Mouse (Mus musculus) frontal cortex, adult 2 months (tissue): ENCODE measurements around the gene Cyb5b. TPM values are rescaled to one million over a fixed set of nuclear protein-coding genes. Genes with fewer than 3 reads are reported as not detected.
"Not testable (repeated sequence)": the region's sequence is repeated elsewhere in the genome, so short reads cannot be mapped to it uniquely, and the experiment has no call there.

ENCODE experiments used
- DNase-seq, 2 experiments: peaks; one replicate each; pipeline ENCODE4 v3.0.0; 2022; ENCODE audit warnings: low spot score in 1 of 2; ENCODE audit errors: extremely low spot score in 1 of 2
- polyA plus RNA-seq: library from polyadenylated mRNA; depleted of rRNA; stranded (reverse); fragments of >200 nt; gene quantifications from 2 replicates; pipeline ENCODE4 v1.2.3, GENCODE M21; 2012

Gene Cyb5b
- polyA plus RNA-seq, 1 experiment, result 108 TPM

DNA sequence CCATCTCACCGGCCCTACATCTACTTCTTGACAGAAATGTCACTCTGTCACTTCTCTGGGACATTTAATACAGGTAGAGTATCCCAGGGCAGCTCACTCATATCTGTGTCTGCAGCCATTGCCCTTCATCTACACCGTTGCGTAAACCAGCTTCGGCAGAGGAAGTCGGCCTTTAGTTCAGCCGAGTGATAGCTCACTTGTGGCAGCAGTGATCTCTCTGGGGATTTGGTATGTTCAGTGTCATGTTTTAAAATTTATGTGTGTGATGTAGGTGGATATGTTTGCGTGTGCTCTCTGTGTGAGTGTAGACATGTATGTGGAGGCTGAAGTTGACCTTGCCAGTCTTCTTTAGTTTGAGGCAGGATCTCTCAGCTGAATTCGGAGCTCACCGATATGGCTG lies 15.3 kb downstream of the Cyb5b start:
- no peak for DNase-seq

DNA sequence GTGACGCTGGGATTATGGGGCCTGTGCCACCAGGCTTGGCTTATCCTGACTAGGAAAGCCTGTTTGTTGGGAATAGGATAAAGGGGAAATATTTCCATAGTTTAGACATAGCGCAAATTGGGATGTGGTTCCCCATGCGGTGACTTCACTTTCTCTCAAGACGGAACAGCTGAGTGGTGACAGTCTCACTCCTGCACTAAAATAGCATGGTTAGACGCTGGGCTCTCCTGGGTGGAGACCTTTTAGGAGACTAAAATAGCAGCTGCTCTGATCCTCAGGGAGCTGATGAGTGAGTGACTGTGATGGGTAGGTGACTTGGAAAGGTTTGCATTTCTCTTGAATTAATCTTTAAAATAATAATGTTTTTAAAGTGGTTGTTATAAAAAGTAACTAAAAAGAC lies 17.4 kb downstream of the Cyb5b start:
- DNase-seq, result no peak

DNA sequence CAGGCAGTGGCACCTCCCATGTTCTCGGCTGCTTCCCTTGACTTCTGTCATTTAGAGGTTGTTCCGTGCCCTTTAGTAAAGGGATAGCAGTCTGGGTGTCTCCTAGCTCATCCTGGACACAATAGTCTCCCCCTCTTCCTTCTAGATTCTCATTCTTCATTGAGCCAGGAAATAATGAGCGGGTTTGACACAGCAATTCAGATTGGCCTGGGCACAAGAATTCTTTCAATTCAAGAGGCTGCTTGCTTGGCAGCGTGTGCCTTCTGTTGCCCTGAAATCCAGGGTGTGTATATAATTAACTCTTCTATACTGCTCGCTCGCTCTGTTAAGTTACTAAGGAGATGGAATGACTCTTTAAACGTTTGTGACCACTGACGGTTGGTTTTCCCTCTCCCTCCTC lies 21.7 kb downstream of the Cyb5b start:
- no peak for DNase-seq

DNA sequence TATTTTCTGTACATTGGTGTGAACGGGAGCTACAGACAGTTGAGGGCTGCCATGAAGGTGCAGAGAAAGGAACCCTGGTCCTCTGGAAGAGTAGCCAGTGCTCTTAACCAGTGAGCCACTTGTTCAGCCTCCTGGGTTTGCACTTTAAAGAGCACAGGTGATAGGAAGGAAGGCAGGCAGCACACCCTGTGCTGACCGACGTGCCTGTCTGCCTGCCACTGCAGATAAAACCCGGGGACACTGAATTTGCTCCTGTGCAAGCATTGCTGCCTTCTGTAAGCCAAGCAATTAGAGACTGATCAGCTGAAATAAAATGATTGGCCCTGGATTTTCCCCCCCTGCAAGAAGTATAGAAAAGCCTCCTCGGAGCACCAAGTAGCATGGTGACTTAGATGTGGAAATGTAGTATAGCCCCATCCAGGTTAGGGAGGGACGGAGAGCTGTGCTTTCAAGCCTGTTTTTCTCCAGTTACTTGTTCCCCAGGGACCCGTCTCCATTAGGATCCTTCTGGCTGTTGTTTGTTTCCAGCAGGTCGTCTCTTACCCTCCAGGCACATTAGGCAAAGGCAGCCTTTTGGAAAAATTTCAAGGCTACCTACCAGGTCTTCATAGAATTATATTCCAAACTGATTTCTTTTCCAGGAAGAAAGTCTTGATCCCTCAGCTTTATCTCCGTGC lies 22.7 kb downstream of the Cyb5b start:
- no peak for DNase-seq

DNA sequence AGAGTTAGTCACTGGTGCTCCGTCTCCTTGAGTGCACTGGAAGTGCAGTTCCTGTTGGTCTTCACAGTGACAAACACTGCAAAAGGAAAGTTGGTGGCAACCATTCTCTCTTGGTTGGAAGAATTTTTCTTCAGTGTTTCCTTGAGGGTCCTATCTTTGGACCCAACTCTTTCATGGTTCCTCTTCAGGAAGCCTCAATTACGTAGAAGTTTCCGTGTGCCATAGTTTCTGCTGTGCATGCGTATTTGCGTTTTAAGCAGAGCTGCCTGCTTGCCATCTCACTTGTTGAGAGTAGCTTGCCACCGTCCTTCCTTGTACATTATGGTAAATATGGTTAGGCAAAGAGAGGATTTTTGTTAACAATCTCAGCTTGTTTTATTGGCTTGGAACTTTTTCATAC lies 30.7 kb downstream of the Cyb5b start:
- no peak for DNase-seq

DNA sequence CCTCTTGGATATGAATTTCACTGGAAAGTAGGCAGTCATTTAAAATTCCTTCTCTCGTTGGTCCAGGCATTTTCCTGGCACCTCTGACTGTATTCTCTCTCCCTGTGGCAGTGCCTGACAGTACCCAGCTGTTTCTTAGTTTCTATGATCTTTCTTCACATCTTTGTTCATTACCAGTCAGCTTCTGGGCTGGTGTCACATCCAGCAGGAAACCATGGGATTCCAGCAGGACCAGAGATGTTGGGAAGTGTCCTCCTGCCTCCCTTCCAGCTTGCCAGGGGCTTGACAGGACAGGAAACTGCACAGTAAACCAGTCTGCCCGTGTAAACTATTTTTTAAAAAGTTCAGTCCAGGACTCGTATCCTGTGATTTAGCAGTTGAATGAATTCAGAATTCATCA lies 34.6 kb downstream of the Cyb5b start:
- no peak for DNase-seq

DNA sequence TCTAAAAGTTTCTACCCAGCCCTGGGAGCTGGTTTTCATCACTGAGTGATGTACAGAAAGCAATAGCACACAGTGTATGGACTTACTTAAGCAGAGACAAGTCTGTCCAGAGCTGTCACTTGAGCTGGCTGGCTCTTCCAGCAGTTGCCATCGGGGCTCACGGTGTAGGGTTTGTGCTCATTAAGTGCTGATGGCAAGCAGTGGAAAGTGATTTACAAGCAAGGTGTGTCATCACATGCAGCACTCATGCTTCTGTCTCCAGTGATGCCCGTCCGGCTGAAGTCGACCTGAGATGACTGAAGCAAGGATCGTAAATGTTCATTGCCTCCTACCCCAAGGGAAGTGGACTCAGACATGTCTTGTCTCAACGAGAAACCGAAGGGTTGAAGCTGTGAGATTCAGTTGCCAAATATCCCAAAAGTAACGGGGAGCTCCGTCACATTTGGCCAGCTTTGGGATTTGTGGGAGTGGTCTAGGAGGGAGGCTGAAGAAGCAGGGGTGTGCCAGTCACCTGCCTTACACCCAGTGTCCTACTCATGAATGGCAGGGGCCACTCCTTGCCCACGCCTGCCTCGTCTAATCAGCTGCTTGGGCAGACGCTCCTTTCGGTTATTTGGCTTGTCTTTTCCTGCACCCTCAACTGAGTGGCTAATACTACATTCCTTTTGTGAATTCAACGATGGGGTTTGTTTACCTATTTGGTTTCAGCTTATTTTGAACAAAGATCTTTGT lies 36.4 kb downstream of the Cyb5b start:
- DNase-seq, result no peak

DNA sequence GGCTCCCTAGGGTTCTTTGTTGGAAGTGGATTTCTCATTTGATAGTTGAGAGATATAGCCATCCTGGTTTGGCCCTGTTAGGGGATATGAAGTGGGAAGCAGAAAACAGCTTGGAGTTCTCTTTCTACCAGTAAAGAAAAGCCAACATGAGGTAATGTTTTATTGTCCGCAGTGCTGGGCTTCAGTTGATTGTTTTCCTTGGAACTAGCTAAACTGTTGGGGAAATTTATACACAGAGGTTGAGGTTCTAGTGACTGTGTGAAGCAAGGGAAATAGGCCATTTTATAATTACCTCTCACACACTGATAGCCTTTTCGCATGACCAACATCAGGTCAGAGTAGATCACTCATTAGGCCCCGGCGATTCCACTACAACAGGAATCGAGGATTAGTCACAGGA lies 37.2 kb downstream of the Cyb5b start:
- DNase-seq, result no peak

DNA sequence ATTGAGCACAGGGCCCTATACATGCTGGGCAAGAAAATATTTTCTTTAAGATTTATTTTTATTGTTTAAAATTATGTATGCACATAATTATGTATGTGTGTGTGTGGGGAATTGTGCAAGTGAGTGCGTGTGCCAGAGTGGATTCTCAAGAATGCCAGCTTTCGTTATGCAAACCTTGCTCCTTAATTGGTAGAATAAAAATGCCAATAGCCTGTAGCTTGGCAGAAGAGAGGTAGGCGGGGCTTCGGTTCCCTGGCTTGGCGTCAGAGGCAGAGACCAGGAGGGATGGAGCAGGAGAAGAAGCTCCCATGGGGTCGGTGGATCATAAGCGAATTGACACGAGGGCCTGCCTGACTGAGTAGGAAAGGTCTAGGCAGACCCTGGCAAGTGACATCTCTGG lies 42.2 kb downstream of the Cyb5b start:
- DNase-seq, result no peak

DNA sequence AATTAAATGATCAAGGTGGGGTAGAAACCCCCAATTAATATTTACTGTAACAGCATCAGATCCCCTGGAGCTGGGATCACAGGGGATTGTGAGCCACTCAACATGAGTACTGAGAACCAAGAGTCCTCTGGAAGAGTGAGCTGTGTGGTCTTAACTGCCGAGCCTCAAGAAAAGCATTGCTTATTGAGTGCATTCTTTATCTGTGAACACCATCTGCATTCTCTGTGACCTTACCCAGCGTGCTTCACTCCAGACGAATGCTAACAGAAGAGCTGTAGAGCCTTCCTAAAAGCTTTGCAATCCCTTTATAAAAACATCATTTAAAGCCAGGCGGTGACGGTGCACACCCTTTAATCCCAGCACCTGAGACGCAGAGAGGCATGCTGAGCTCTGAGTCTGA lies 42.9 kb downstream of the Cyb5b start:
- no peak for DNase-seq

DNA sequence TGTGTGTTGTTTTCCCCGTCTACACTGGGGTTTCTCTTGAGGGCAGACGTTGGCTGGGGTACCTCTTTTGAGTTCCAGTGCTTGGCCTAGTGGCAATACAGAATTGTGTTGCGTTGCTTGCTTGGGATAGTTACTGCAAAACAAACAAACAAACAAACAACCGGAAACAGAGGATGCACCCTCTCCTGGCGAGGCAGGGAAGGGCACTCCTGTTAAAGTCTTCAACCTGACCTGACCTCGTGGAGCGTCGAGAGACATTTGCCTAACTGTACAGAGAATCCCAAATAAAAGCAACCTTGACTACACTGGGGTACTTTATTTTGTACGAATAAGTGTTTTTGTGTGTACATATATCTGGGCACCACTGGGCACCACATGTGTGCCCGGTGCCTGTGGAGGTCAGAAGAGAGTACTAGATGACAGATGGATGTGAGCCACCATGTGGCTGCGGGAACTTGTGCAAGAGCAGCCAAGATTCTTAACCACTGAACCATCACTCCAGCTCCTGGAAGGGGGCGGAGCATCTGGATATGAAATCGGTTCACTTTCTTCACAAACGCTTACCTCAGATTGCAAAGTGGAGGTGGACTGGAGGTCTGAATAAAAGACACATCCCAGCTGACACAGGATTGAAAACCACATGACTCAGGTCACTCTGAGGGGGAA lies 44.5 kb downstream of the Cyb5b start:
- DNase-seq, result no peak

DNA sequence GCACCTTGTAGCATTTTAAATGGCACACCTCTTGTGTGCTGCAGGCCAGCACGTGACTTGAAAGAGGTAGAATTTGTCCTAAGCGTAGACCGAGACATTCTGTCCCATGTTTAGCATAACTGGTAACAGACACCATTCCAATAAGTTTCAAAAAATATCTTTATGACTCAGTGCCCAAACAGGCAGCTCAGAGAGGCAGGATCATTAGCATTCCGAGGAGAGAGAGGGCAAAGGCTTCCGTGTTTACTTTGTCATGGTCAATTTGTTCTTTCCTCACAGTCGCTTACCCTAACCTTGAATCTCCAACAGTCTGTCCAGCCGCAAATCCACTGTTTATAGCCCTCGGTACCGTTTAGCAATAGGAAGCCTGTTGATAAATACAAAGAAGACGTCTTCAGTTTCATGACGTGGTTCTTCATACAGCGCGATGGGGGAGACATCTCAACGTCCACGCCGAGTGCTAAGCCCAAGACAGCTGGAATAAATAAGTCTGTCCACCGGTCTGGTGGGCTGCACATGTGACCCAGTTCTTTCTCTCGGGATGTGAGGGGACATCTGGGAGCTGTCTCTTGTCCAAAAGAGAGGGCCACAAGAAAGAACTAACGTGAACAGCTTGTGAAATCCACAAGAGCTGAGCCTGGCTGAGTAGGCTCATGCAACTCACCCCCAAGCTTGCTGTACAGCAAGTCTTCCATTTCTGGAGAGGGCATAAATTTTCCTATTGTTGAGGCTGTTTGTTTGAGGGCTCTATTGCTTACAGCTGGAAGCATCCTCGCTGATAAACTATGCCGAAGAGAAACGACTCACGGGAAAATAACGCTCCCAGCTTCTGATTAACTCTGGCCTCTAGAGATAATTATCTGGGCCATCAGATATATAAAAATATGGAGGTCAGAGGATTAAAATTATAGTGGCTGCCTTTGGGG lies 47.7 kb downstream of the Cyb5b start:
- DNase-seq, result no peak

DNA sequence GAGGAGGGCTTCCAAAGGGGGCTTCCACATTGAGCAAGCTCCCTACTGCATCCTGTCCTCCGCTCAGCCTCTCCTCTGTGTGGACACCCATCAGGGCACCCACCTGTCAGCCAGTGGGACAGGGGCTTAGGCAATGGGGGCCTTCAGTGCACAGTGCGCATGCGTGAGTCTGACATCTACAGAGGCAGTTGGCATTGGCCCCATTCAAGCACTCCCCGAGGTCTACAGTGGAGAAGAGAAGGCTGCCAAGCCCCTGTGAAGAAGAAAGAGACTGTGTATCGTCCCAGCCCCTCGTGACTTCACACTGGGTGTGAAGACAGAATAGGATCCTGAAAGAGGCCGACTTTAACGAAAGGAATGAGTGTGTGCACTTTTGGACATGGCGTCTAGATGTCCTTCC lies 54.7 kb downstream of the Cyb5b start:
- no peak for DNase-seq

DNA sequence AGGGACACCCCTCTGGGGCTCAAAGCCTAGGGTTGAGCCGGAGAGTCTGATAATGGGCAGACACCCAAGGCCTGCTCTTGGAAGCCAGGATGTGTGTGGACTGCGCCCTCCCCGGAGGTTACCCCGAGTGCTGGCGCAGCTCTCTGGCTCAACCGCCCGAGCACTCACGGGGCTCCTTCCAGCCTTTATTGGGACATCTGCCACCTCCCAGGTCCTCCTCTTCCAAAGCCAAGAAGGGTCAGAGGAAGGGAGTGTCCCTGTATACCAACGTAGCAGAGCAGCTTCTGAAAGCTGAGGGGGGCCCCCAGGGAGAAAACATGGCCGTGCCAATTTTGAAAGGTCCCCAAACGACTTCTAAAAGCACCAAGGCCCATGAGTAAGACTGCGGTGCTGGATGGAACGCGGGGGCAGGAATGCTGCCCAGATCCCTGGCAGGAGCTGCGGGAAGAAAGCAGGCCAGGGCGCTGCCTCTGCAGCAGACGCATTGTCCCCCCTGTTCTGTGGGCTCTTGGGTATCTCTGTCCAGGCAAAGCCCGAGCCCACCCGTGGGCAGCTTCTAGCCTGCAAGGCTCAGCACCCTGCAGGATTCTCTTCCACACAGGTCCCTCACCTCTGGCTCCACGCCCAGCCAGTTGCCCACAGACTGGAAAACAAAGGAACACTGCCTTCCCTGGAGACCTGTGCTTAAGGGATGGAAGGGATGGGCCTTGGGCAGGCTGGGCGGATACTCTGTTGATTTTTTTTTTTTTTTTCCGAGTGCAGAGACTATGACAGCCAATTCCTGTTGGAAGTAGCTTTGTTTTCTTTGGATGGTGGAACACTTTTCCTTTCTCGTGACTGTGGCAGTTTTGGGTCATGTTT lies 55.5 kb downstream of the Cyb5b start:
- DNase-seq, result peak; percentile 9 to 50

DNA sequence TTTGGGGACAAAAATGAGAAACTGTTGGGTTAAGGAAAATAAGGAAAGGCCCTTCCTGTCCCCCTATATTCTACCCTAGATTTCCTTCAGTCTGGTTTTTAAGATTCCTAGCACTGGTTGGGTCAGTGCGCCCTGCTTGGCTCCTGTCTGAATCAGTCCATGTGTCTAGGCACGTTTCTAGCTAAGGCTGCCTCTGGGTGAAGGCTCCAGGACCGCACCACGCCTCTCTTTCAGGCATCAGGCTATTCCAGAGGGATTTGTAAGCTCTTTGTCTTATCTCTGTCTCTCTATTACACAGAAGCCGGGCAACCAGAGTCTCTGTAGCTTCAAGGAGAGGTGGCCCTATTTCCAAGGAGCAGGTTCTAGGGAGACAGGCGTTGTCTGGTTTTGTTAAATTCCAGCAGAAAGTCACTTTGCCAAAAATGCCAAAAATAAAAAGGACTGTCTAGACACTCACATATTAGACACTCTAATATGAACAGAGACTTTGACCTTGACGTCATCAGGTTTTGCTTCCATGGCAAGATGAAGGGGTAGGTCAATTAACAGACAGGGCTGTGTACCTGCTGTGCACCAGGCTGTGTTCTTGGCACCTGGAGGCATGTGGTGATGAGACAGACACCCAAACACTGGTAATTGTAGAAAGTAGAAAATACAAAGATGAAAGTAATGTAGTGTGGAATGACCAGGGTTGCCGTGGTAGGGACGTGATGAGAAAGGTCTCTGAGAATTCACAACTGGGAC lies 56.5 kb downstream of the Cyb5b start:
- DNase-seq, result no peak

DNA sequence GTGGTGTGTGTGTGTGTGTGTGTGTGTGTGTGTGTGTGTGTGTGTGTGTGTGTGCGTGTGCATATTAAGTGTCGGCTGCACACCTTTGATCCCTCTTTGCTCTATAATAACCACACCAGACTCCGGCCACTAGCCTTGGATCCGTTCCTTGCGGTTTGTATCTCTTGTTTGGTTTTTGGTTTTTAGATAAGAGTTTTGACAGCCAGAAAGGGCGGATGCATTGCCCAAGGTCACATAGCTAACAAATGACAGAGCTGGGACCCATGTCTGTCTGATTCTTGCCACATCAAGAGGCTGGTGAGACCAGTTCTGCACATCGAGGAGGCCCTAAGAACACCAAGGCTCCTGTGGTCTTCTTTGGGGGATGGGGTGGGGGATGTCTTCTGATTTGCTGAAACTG lies 58.7 kb downstream of the Cyb5b start:
- no peak for DNase-seq

DNA sequence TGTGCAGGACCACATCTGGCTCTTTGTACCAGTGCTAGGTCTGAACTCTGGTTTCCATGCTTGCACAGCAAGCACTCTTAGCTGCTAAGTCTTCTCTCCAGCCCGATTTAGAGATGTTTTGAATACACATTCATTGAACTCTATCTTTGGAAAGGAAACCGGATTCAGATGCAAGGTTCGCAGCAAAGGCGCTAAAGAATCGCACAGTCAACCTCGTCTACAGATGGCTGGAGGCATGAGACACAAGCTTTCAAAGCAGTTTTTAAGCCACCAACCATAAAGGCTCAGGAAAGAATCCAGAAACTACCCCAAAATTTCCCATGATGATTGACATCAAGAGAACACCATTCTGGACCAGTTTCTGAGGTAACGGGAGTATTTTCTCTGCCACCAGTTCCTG lies 61.6 kb downstream of the Cyb5b start:
- DNase-seq, result peak; percentile 16 to 55

DNA sequence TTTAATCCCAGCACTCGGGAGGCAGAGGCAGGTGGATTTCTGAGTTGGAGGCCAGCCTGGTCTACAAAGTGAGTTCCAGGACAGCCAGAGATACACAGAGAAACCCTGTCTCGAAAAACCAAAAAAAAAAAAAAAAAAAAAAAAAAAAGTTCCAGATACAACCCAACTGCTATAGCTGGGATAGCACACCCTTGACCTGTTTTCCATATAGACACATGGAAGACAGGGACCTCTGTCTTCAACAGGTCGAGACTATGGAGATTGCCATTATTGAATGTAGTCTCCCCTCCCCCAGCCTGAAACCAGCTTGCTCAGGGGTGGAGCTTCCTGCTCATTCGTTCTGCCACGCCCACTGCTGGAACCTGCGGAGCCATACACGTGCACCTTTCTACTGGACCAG lies 66.8 kb downstream of the Cyb5b start:
- not testable (repeated sequence) for DNase-seq

DNA sequence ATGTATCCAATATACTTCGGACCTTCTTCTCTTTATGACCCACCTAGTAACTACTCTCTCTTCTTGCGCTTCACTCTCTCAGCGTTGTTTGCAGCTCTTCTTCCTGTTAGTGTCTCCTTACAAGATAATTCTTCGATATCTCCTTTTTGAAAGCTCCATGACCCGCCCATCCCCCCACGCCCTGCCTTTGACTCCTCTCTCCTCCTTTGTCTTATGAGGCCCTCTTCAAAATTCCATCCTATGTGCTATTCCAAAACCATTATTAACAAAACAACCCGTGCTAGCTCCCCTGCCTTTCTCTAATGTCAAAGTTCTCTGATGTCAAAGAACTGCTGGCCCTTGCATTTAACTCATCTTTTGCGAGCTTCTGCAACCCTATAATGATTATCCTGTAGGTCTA lies 67.7 kb downstream of the Cyb5b start:
- no peak for DNase-seq
